Mouse (Mus musculus) testis, adult 2 months (tissue): Measurements from ENCODE around the gene Uba7.

Experiments used
- CTCF ChIP-seq: fragments of 200-500 bp; IDR thresholded peaks from 2 replicates; pipeline ENCODE4 v1.5.1; 2012; ENCODE audit warnings: low read depth, mild to moderate bottlenecking, inconsistent platforms, low read length, moderate library complexity; ENCODE audit not compliant: control insufficient read depth, insufficient read depth, insufficient replicate concordance
- POLR2A ChIP-seq: fragments of 200-500 bp; IDR thresholded peaks from 2 replicates; pipeline ENCODE4 v1.6.1; 2012; ENCODE audit warnings: low read depth, mild to moderate bottlenecking, inconsistent platforms, low read length, moderate library complexity; ENCODE audit not compliant: control insufficient read depth

DNA sequence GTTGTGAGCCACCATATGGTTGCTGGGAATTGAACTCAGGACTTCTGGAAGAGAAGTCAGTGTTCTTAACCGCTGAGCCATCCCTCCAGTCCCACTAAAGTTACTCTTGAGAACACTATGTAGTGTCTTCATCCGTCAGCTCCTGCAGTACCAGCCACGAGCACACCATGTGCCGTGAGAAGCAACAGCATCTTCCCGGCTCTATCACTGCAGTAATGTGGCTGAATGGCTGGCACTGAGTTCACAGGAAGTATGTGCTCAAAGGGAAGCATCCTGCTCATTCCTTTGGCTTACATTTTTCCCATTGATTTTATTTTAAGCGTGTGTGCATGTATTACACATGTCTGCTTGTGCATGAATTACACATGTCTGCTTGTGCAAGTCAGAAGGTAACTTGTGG, 7.9 kb upstream of the Uba7 start:
- TF ChIP-seq POLR2A (no peak), CTCF (no peak)
